Mouse (Mus musculus) olfactory bulb, adult 2 months (tissue): Measurements from ENCODE around the gene Sox5. TPM values are rescaled to one million over a fixed set of nuclear protein-coding genes. Genes with fewer than 3 reads are reported as not detected.

Experiments
- H3K27ac ChIP-seq: fragments of 200-500 bp; 2 replicates; pipeline ENCODE4 v1.5.1; 2012; ENCODE audit warnings: low read depth, low read length; ENCODE audit not compliant: insufficient read depth
- H3K4me1 ChIP-seq: fragments of 200-500 bp; 2 replicates; pipeline ENCODE4 v1.6.1; 2012; ENCODE audit warnings: low read length; ENCODE audit not compliant: control insufficient read depth, insufficient read depth
- H3K4me3 ChIP-seq: fragments of 200-500 bp; 2 replicates; pipeline ENCODE4 v1.5.1; 2012; ENCODE audit warnings: mild to moderate bottlenecking, low read depth, low read length, moderate library complexity; ENCODE audit not compliant: insufficient read depth
- CTCF ChIP-seq: fragments of 200-500 bp; IDR thresholded peaks from 2 replicates; pipeline ENCODE4 v1.5.1; 2012; ENCODE audit warnings: low read depth, mild to moderate bottlenecking, low read length, moderate library complexity; ENCODE audit not compliant: insufficient read depth
- POLR2A ChIP-seq: fragments of 200-500 bp; IDR thresholded peaks from 2 replicates; pipeline ENCODE4 v1.6.1; 2012; ENCODE audit warnings: mild to moderate bottlenecking, low read depth, low read length, moderate library complexity; ENCODE audit not compliant: insufficient read depth
- WGBS: fragments of 180-500 bp; shearing (Covaris S2); methylation state at CpG from one replicate; pipeline ENCODE4 v1.1.7; 2018; 5-methylcytosine and 5-hydroxymethylcytosine counted together
- polyA plus RNA-seq: library from polyadenylated mRNA; stranded (reverse); fragments of >200 nt; gene quantifications from 2 replicates; pipeline ENCODE4 v1.2.4, GENCODE M21; 2012; ENCODE audit warnings: low replicate concordance; ENCODE audit not compliant: missing spikeins, insufficient read depth, insufficient read length

Sox5 gene
- polyA plus RNA-seq, 1 experiment: not detected

GRCm38 (mm10) chr6:144312781-144313754, 468.7 kb downstream of the Sox5 start:
- H3K27ac ChIP-seq: no peak overlapping the region
- H3K4me3 ChIP-seq: no peak overlapping the region
- WGBS: 51% methylated on average over 17 of the region's 17 CpGs
- no peaks in the 10 kb centered on the region for H3K4me1 ChIP-seq
- TF ChIP-seq CTCF (no peak), POLR2A (no peak)

- no peak overlapping the region for H3K4me3 ChIP-seq
- 74% methylated on average over 7 of the region's 7 CpGs for WGBS
- no peak overlapping the region for H3K27ac ChIP-seq
- TF ChIP-seq CTCF (no peak), POLR2A (no peak)
- no peaks in the 10 kb centered on the region for H3K4me1 ChIP-seq
Measured at GRCm38 (mm10) chr6:144312282-144312780, 469.4 kb downstream of the Sox5 start.

- no peaks in the 10 kb centered on the region for H3K4me1 ChIP-seq
- no peak overlapping the region for H3K27ac ChIP-seq
- TF ChIP-seq POLR2A (no peak), CTCF (no peak)
- 82% methylated on average over 4 of the region's 4 CpGs for WGBS
- H3K4me3 ChIP-seq: no peak overlapping the region
Measured at GRCm38 (mm10) chr6:144311754-144312153, 470.0 kb downstream of the Sox5 start.

- Histone ChIP-seq H3K27ac (no peak overlapping the region), H3K4me3 (no peak overlapping the region), H3K4me1 (no peaks in the 10 kb centered on the region)
- TF ChIP-seq POLR2A: no peak
- no peak for TF ChIP-seq CTCF
Measured at GRCm38 (mm10) chr6:144309171-144309570, 472.6 kb downstream of the Sox5 start.

- Histone ChIP-seq H3K4me3 (no peak overlapping the region), H3K4me1 (no peaks in the 10 kb centered on the region), H3K27ac (no peak overlapping the region)
- TF ChIP-seq POLR2A (no peak), CTCF (no peak)
- WGBS: 94% methylated on average over 12 of the region's 12 CpGs
Measured at GRCm38 (mm10) chr6:144307551-144308149, 474.1 kb downstream of the Sox5 start.

- Histone ChIP-seq H3K4me3 (no peak overlapping the region), H3K4me1 (no peaks in the 10 kb centered on the region), H3K27ac (no peak overlapping the region)
- TF ChIP-seq CTCF (no peak), POLR2A (no peak)
- WGBS: 94% methylated on average over 6 of the region's 6 CpGs
Measured at GRCm38 (mm10) chr6:144302823-144303222, 479.0 kb downstream of the Sox5 start.

- Histone ChIP-seq H3K27ac (no peak overlapping the region), H3K4me3 (no peak overlapping the region), H3K4me1 (no peaks in the 10 kb centered on the region)
- no peak for TF ChIP-seq POLR2A
- no peak for TF ChIP-seq CTCF
- WGBS: 46% methylated on average over 4 of the region's 4 CpGs
Measured at GRCm38 (mm10) chr6:144301082-144301481, 480.7 kb downstream of the Sox5 start.

GRCm38 (mm10) chr6:144299503-144299858, 482.3 kb downstream of the Sox5 start:
- TF ChIP-seq CTCF (no peak), POLR2A (no peak)
- no peak overlapping the region for H3K4me3 ChIP-seq
- no peaks in the 10 kb centered on the region for H3K4me1 ChIP-seq
- whole genome bisulfite sequencing: 86% methylated on average over 7 of the region's 7 CpGs
- H3K27ac ChIP-seq: no peak overlapping the region

- no peak overlapping the region for H3K4me3 ChIP-seq
- H3K4me1 ChIP-seq: no peaks in the 10 kb centered on the region
- no peak overlapping the region for H3K27ac ChIP-seq
- WGBS: 80% methylated on average over 23 of the region's 23 CpGs
- TF ChIP-seq POLR2A (no peak), CTCF (no peak)
Measured at GRCm38 (mm10) chr6:144298641-144299502, 482.9 kb downstream of the Sox5 start.
